Mouse (Mus musculus) megakaryocyte, embryonic 14.5 days (primary cell): ENCODE measurements around the gene Tarbp2.

Source experiments
- FLI1 ChIP-seq: IDR thresholded peaks from 2 replicates; pipeline ENCODE4 v1.6.1; 2012; ENCODE audit warnings: low read length, inconsistent platforms, mixed read lengths
- GATA1 ChIP-seq: IDR thresholded peaks from 3 replicates; pipeline ENCODE4 v1.6.1; 2012; ENCODE audit warnings: mixed read lengths, low read length, inconsistent platforms, borderline replicate concordance

- TF ChIP-seq GATA1: no peak
- TF ChIP-seq FLI1: no peak
Measured at GRCm38 (mm10) chr15:102518859-102519201, 838 bp downstream of the Tarbp2 start.
